Mouse (Mus musculus) myocyte (in vitro differentiated cells): ENCODE measurements at regions not wholly inside any gene's neighbourhood (a gene's known extent, or its start where the extent isn't known, plus 50 kb on each side); places are given as distances from the start of the nearest gene placed in this dataset.

Experiments used
- MYOD1 ChIP-seq, 3 experiments: IDR thresholded peaks; one replicate each; pipeline ENCODE4 v1.6.1; 2011; ENCODE audit warnings: control low read depth in 2 of 3, low read depth in 2 of 3, mild to moderate bottlenecking in 2 of 3, moderate library complexity in 1 of 3; ENCODE audit not compliant: insufficient read length in 2 of 3, control insufficient read depth in 1 of 3
- TCF12 ChIP-seq: IDR thresholded peaks from one replicate; pipeline ENCODE4 v1.6.1; 2011; ENCODE audit warnings: mild to moderate bottlenecking, control low read depth; ENCODE audit not compliant: poor library complexity, insufficient read depth, severe bottlenecking

DNA sequence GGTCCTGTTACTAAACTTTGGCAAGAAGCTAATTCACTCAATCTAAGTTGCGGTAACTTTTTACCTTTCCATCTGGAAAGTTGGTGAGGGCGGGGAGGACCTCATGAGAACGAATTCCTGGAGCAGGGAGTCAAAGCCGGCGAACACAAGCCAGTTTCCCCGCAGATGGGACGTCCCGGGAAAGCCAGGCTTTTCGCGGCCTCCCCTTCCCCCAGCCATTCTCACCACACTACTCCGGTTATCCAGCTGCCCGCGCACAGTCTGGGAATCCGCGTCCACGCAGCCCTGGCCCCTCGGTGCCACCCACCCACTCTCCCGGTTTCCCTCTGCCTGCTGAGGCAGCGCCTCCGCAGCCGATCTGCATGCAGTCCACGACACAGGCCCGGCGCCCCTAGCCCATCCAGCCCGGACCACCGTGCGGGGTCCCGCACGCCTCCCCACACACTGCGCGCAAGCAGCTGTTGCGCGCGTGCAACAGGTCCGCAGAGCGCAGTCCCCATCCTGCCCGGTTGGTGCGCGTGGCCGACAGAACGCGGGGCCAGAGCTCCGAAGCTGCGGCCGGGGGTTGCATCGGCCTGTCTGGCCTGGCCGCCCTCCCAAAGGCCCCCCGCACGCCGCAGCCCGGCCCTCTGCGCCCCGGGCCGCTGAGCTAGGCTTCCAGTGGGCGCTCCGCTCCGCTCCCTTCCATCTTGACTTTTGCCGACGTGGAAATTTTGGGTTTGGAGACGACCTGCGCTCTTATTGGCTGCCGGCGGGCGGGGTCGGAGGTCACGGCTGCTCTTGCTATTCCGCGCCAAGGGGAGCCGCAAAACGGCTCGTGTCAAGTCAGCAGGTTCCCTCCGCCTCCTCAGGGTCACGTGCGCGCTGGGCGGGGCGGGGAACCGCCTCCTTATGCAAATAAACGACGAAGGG is 162.0 kb upstream of the Nfe2l3 start:
- no peak for TF ChIP-seq TCF12
- peak in 2 of 3 experiments; percentile 40 to 61 for TF ChIP-seq MYOD1 (IDR thresholded peaks at IDR 0.05; ENCODE audit: control insufficient read depth in 1 of 3, insufficient read length in 2 of 3, low read depth in 2 of 3)
